Comparison of ENCODE assay signal across 7 mouse cellular contexts in genomic region chr15:96507097-96507840, GRCm38 (mm10). TPM values are rescaled to one million over a fixed set of nuclear protein-coding genes. Genes with fewer than 3 reads are reported as not detected.
DNase-seq lines count a peak whose midpoint lies in the region; ATAC-seq and TF ChIP-seq lines count a peak whose summit lies in the region.

No protein-coding gene starts in this region.

- 40% methylated on average over 18 of the region's 18 CpGs for WGBS in kidney, postnatal 0 days

- ATAC-seq in granulocyte monocyte progenitor cell, adult 5-6 weeks (replicated peaks; ENCODE audit: poor library complexity, severe bottlenecking) = peak; percentile 27; the same call in 1 of the 2 replicates
- ATAC-seq in kidney, postnatal 0 days (replicated peaks; ENCODE audit: low FRiP score, low read depth) = no peak

- H3K9me3 ChIP-seq in kidney, postnatal 0 days (replicated peaks; ENCODE audit: low read length) = no peaks in the 10 kb centered on the region

- peak; percentile 89 for DNase-seq in 3T3-L1 (ENCODE audit: low read depth, low spot score)
- DNase-seq in CD4-positive, CD25-positive, alpha-beta regulatory T cell, adult 2 months (ENCODE audit: low read depth, low spot score) = peak; percentile 81
- peak; percentile 27 for DNase-seq in c-Kit-negative CD71-positive TER-119-positive erythroid progenitor cells, embryonic 14.5 days (ENCODE audit: low read depth, low spot score)
- DNase-seq in kidney, postnatal 0 days (ENCODE audit: low spot score) = peak; percentile 68
- peak; percentile 30 to 45 for DNase-seq in lung, adult 18-20 months
- peak; percentile 76 for DNase-seq in retina, embryonic 14.5 days (ENCODE audit: low spot score)

- 0 out of 2 replicates have a peak overlapping the region, but pooled peaks have one; percentile 4 for H3K4me3 ChIP-seq in kidney, postnatal 0 days (replicated peaks; ENCODE audit: low read depth, low read length)

- no peaks in the 10 kb centered on the region for H3K27me3 ChIP-seq in kidney, postnatal 0 days (ENCODE audit: insufficient read depth, low read length)

- no peak overlapping the region for H3K27ac ChIP-seq in kidney, postnatal 0 days

- H3K4me1 ChIP-seq in kidney, postnatal 0 days (replicated peaks; ENCODE audit: insufficient read depth, low read length) = no peaks in the 10 kb centered on the region

- H3K36me3 ChIP-seq in kidney, postnatal 0 days (ENCODE audit: insufficient read depth, low read length) = no peaks in the 10 kb centered on the region

- TF ChIP-seq CTCF in kidney, postnatal 0 days (IDR thresholded peaks at IDR 0.05; ENCODE audit: low read depth) = peak; percentile 84

- H3K4me2 ChIP-seq in kidney, postnatal 0 days (ENCODE audit: low read length) = peak overlapping the region; percentile 39

- no peak overlapping the region for H3K9ac ChIP-seq in kidney, postnatal 0 days (ENCODE audit: low read depth, low read length)

RNA-seq across cellular contexts. Expression of gene Scaf11, which starts 46.6 kb away (rescaled TPM):
- 88.4 and 105 TPM in 2 replicates for total RNA-seq in granulocyte monocyte progenitor cell, adult 5-6 weeks (2014; fragmentation: Nextera tagmentation)
- 126 and 137 TPM in 2 replicates for total RNA-seq in granulocyte monocyte progenitor cell, adult 5-6 weeks (2017)
- polyA plus RNA-seq in kidney, postnatal 0 days (2015; fragmentation: Nextera tagmentation; extraction: Ambion mirVana) = 80.0 and 81.5 TPM in 2 replicates

Comparison
In these comparisons a context has a peak if more than half of its experiments do, and no peak if none do; other contexts are left out.
1. DNase-seq: peak in every context shown above with its lines; median percentile 89 in 3T3-L1; 81 in CD4-positive, CD25-positive, alpha-beta regulatory T cell, adult 2 months; 76 in retina, embryonic 14.5 days; 68 in kidney, postnatal 0 days; 38 in lung, adult 18-20 months; 27 in c-Kit-negative CD71-positive TER-119-positive erythroid progenitor cells, embryonic 14.5 days.